Mouse (Mus musculus) layer of hippocampus, adult 8-10 months (tissue): ENCODE results near the gene Zbtb14. TPM values are rescaled to one million over a fixed set of nuclear protein-coding genes. Genes with fewer than 3 reads are reported as not detected.

ENCODE experiments used
- DNase-seq, 2 experiments: peaks; one replicate each; pipeline ENCODE4 v3.0.0; 2022; ENCODE audit warnings: low spot score in 2 of 2
- total RNA-seq, 4 experiments: library from RNA; stranded (reverse); gene quantifications; 2 replicates each; pipeline ENCODE4 v1.2.4; 2022

Zbtb14 gene
- total RNA-seq, 4 experiments from 2014 or later = 20.9 to 24.4 (median 22.4) TPM

DNA sequence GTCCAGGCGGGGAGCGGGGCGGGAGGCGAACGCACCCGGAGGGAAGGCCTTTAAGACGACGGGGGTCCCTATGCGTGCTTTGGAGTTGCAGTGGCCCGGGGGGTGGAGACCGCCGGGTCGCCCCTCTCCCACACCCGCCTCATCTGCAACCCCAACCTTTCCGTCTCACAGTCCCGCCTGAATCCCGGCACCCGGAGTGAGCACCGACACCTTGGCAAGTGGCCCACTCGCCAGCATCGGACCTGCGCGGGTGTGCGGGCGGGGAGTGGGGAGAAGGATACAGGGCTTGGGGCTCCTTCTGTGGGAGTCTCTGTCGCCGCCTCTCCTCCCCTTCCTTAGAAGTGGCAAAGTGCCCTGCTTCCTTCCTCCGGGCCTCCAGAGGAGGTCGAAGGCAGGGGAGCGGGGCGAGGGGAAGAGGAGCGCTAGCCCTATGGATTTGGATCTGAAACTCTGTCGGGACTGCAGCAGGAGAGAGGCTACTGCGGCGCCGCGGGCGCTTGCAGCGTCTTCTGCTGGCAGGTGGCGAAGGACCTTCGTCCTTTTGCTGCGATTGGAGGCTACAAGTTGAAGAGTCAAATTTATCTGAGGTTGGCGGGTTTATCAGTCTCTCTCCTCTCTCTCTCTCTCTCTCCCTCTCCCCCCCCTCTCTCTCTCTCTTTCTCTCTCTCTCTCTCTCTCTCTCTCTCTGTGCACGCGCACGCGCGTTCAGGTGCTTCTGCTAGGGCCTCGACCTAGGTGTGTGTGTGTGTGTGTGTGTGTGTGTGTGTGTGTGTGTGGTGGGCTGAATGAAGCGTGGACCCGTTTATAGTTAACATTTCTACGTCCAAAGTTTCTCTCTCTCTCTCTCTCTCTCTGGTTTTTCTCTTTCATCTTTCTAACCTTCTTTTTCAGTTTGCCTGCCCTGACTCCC, 57.0 kb downstream of the Zbtb14 start:
- peak; percentile 26 to 33 for DNase-seq

Other genes with a start within 250 kb of the Zbtb14 start
- gene Akain1, start 56.3 kb downstream of the Zbtb14 start, total RNA-seq = 10 to 100 TPM; 14.6 to 17.5 (median 16.6) TPM